Mouse (Mus musculus) skeletal muscle tissue, adult 2 months (tissue): Measurements from ENCODE around the gene Prpf31.
A peak's percentile ranks its signal among the peaks of the same experiment; 100 is the strongest.

Experiments used
- DNase-seq: peaks from one replicate; pipeline ENCODE4 v3.0.0-alpha.2; 2012; ENCODE audit warnings: low read depth, low spot score

Gene Prpf31

DNA sequence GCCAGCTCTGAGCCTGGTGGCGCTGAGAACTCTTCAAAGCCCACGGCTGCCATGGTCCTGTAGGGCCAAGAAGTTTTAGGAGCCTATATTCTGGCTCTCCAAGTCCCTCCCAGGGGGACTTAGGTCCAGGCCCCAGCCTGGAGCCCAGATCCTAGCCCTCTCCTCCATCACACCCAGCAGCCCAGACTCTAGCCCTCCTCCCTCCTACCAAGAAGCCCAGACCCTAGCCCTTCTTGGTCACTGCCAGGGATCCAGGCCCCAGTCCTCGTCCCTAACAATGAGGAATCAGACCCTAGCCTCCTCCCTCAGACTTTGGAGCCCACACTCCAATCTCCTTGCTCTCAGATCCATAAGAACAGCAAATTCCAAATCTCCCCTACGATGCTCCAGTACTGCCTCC lies 755 bp upstream of the Prpf31 start:
- DNase-seq, result no peak

DNA sequence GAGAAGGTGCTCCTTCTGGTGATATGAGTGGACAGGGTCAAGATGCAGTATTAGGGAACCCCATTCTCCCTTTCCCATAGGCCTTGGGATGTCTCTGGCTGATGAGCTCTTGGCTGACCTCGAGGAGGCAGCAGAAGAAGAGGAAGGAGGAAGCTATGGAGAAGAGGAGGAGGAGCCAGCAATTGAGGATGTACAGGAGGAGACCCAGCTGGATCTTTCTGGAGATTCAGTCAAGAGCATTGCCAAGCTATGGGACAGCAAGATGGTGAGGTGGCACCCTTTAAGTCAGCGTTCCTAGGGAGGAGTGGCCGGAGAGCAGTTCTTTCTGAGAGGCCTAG lies 662 bp downstream of the Prpf31 start:
- DNase-seq, result no peak

DNA sequence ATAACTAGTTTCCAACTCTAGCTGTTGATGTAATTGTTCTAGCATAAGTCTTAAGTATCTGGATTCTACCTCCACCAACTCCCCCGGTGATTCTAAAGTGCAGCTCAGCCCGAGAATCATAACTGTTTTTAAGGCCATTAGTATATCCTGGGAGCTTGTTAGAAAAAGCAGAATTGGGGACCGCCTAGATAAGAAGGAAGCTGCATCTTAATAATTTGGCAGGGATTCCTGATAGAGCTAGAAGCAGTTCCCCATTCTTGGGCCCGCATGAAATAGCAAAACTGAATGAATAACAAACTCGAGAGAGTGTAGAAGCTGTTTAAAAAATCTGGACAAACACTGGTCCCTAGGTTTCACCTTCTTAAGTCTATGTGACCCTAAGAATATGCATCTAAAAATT lies 13.6 kb downstream of the Prpf31 start:
- no peak for DNase-seq

GRCm38 (mm10) chr7:3643843-3644242 lies 14.1 kb downstream of the Prpf31 start:
- no peak for DNase-seq

DNA sequence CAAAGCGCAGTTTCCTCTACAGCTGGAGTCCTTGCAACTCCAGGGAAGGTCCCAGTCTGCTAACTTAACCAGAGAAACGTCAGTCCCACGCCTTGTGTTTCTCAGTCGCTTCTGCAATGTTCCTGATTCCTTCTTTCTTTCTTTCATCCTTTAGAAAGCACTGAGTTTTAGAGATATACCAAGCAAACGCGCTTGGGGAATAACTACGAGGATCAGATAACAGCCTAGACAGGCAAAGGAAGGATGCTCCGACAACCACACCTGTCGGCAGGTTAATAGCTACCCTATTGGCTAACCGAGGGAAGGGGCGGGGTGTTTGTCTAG lies 14.5 kb downstream of the Prpf31 start:
- no peak for DNase-seq

DNA sequence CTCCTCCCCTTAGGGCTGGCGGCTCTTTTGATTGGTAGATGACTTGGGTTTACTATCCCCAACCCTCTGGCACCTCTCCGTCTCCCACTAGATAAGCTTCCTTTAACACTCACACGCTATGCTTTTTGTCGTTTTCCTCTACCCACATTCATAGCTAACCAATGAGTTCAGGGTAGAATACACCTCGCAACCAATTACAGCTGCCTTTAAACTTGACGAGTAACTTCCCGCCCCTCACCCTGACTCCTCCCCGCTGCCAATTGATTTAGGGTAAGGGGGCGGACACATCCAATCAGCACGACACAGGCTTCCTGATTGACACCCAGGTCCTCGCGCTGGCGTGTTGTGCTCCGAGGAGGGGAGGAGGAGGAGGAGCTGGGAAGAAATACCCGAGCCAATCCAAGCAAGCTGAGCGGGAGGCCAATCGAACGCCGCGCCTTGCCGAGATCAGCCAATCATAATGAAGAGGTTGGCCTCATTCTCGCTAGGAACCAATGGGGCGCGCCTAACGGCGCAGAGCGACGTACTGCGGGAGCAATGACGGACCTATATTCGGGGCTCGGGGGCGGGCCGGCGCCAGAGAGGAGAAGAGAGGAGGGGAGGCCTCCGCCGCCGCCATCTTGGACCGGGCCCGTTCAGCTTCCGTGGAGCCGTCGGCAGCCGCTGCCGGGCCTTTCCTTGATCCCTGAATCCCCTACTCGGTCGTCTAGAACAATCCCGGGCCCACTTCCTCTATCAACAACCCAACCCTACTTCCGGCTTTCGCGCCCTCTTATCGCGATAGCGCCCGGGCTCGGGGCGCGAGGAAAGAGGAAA lies 15.1 kb downstream of the Prpf31 start, which contains the start of gene Cnot3:
Gene Cnot3, plus strand, starts transcription at position 597 of the 816 bp plus-strand sequence.
- DNase-seq, result peak; percentile 99

GRCm38 (mm10) chr7:3645488-3646025 lies 15.8 kb downstream of the Prpf31 start:
- DNase-seq, result no peak

GRCm38 (mm10) chr7:3646188-3646587 lies 16.4 kb downstream of the Prpf31 start:
- DNase-seq, result no peak

- DNase-seq, result no peak
These were observed 16.9 kb downstream of the Prpf31 start for GRCm38 (mm10) chr7:3646641-3647040.

- DNase-seq, result no peak
These were observed 27.2 kb downstream of the Prpf31 start for GRCm38 (mm10) chr7:3656966-3657365.

DNA sequence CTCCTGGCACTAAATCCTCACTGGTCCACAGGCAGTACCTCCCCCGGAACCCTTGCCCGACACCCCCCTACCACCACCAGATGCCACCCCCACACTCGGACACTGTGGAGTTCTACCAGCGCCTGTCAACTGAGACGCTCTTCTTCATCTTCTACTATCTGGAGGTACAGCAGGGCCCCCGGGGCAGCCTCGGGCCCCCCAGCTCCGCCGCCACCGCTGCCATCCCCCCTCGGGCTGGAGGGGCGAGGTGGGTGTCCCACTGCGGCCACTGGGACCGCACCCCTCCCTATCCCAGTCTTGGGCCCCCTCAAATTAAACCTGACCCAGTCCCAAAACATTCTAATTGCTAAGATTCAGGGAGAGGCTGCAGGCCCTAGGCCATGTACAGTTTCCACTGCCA lies 28.8 kb downstream of the Prpf31 start:
- no peak for DNase-seq

DNA sequence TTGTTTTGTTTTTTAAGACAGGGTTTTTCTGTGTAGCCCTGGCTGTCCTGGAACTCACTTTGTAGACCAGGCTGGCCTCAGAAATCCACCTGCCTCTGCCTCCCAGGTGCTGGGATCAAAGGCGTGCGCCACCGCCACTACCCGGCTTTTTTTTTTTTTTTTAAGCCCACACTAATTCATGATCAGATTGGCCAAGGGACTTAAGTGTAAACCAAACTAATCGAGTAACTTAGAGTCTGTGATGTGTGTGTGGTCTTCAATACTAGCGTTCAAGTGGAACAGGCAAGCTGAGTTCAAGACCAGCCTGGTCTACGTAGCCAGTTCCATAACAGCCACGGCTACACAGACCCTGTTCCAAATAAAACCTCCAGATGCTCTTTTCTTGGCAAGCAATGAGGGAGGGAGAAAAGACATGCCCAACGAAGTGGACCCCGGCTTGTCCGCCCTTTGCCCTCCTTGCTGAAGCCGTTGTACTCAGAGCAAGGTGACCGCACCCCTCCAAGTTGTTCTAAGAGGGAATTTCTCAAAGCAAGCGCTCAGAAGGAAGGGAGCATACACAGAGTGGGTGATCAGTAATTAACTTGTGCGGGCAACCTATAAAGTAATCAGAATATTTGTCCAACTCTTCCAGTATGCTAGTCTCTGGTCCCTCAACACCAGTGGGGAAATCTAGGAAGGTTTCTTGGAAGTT lies 34.9 kb downstream of the Prpf31 start:
- no peak for DNase-seq

- DNase-seq, result peak; percentile 99
These were observed 35.7 kb downstream of the Prpf31 start, which contains the start of gene Leng1 for GRCm38 (mm10) chr7:3665215-3666114. Gene Leng1, minus strand, starts transcription at chr7:3665840.

GRCm38 (mm10) chr7:3666921-3667391 lies 37.2 kb downstream of the Prpf31 start:
- no peak for DNase-seq

GRCm38 (mm10) chr7:3674507-3675227 lies 44.9 kb downstream of the Prpf31 start:
- peak; percentile 55 for DNase-seq

GRCm38 (mm10) chr7:3675228-3675548 lies 45.4 kb downstream of the Prpf31 start:
- DNase-seq, result no peak

GRCm38 (mm10) chr7:3676371-3676770 lies 46.6 kb downstream of the Prpf31 start:
- DNase-seq, result no peak

GRCm38 (mm10) chr7:3677342-3677741 lies 47.6 kb downstream of the Prpf31 start, which contains the start of gene Tmc4:
Gene Tmc4, minus strand, starts transcription at chr7:3677553.
- DNase-seq, result no peak

DNA sequence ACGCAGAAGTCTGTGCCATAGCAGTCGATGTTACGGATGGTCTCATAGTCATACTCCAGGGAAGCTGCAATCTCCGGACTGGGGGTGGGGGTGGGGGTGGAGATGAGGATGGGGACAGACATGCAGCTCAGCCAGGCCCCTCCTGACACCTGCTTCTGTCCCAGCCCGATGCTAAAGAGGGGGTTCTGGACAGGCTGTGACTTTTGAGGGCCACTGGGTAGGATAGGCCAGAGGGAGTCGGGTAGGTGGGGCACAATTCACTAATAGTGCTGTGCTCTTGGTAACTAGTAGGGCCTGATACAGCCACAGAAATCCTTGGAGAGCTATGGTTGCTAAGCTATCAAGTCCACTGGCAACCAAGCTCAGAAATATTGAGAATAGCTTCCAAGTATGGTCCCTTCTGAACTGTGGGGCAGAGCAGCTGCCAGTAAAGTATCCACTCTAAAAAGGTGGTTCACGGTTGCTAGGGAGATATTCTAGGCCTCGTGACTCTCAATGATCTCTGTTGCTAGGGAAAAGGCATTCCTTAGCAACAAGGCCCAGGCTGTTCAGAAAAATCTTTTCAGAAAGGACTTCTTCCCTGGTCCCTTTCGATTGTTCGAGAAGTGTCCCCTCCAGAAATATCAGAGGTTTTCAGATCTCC lies 54.2 kb downstream of the Prpf31 start:
- DNase-seq, result no peak

DNA sequence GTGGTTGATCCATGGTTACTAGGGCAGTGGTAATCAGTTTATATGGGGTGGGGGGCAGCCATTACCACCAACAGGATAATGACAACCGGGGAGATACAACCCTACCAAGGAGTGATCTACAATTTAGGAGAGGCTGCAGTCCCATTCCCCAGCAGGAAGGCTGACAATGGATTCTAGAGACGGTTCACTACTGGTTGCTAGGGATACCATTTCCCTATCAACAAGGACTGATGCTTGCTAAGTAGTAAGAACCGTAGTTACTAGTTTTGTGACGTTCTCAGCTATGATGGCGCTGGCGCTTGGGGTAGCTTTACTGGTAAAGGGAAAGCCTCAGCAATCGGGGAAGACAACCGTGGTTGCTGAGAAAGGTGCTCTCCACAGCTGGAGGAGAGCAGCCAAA lies 54.9 kb downstream of the Prpf31 start:
- DNase-seq, result no peak
